Mouse (Mus musculus): ENCODE measurements at regions not wholly inside any gene's neighbourhood (a gene's known extent, or its start where the extent isn't known, plus 50 kb on each side); places are given as distances from the start of the nearest gene placed in this dataset.

DNA sequence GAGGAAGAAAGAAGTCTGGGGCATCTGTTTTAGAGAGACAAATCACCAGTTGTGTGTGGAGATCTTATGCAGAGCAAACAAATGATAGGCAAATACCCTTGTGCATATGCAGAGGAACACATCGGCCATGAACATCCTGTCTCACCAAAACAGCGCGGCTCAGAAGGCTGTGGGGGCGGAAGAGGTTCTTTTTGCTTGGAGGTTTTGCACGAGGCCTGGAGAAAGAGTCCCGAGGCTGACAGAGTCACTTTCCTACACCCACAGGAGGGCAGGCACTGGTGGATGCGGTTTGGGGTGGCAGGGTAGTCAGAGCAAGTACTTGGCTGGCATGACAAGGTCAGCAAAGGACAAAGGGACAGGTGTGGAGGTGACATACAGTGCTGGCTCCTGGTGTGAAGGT, 77.4 kb upstream of the Zfp831 start:
- Histone ChIP-seq H3K4me1 (ENCODE audit: control insufficient read depth, insufficient read depth, low read length) (peaks cover 13% of the 10 kb centered on the region), H3K27ac (replicated peaks; ENCODE audit: low read depth, low read length) (no peak overlapping the region), H3K9me3 (ENCODE audit: control insufficient read depth, low read length) (no peaks in the 10 kb centered on the region), H3K4me3 (replicated peaks; ENCODE audit: low read depth, low read length) (no peak overlapping the region), H3K36me3 (ENCODE audit: control insufficient read depth, insufficient read depth, low read length) (no peaks in the 10 kb centered on the region), H3K9ac (replicated peaks; ENCODE audit: low read length) (no peak overlapping the region), H3K4me2 (ENCODE audit: low read length) (no peak overlapping the region), H3K27me3 (ENCODE audit: control insufficient read depth, insufficient read depth, low read length) (no peaks in the 10 kb centered on the region)
- ATAC-seq (ENCODE audit: low FRiP score, low TSS enrichment) (no peak), DNase-seq (no peak)
- WGBS: 85% methylated on average over 7 of the region's 7 CpGs

DNA sequence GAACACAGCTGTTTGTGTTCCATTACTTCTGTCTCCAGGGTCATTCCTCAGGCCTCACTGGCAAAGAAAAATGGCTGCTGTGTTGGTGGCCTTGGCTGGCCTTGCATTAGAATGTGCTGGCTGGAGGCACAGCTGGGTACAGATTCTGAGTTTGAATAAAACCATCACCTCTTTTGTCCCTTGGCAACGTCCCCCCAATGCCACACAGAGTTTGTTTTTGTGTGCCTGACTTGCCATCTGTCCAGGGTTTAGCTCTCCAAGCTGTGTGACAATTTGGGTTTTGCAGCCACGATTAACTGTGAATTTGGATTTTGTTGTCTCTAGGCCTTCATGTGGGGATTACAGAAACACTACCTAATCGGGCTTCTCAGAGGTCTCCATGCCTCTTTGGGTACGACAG, 76.6 kb upstream of the Zfp831 start:
- Histone ChIP-seq H3K27me3 (ENCODE audit: control insufficient read depth, insufficient read depth, low read length) (no peaks in the 10 kb centered on the region), H3K9me3 (ENCODE audit: control insufficient read depth, low read length) (no peaks in the 10 kb centered on the region), H3K9ac (replicated peaks; ENCODE audit: low read length) (no peak overlapping the region), H3K4me2 (ENCODE audit: low read length) (no peak overlapping the region), H3K4me3 (replicated peaks; ENCODE audit: low read depth, low read length) (no peak overlapping the region), H3K36me3 (ENCODE audit: control insufficient read depth, insufficient read depth, low read length) (no peaks in the 10 kb centered on the region), H3K4me1 (ENCODE audit: control insufficient read depth, insufficient read depth, low read length) (peaks cover 13% of the 10 kb centered on the region), H3K27ac (replicated peaks; ENCODE audit: low read depth, low read length) (no peak overlapping the region)
- ATAC-seq (ENCODE audit: low FRiP score, low TSS enrichment): no peak
- WGBS: 54% methylated on average over 4 of the region's 4 CpGs
- DNase-seq: no peak

DNA sequence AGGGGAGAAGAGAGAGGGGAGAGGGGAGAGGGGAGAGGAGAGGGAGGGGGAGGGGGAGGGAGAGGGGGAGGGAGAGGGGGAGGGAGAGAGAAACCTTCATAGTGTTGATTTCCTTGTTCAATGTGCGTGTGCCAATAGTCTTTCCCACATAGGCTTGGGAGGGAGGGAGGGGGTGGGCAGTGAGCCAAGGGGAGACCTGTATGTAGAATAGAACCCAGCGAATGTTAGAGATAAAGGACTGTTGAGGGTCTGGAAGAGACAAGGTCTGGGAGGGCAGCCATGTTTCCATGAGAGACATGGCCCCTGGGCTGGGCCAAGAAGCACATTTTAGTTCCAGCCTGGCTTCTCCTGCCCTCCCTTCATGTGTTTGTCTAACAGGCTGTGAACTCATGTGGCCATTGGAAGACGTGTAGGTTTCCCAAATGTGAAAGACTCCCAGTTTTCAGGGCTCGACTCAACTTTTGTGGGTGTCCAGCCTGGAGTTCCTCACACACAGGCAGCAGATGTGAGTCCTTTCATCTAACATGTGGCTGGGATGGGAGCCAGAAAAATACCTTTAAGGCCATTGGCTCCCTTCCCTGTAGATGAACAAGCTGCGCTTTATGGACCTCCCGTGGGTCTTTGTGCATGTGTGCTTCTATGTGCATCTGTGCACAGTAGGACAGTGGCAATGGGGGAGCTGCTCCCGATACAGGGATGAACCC, 68.4 kb upstream of the Zfp831 start:
- WGBS: 81% methylated on average over 7 of the region's 7 CpGs

DNA sequence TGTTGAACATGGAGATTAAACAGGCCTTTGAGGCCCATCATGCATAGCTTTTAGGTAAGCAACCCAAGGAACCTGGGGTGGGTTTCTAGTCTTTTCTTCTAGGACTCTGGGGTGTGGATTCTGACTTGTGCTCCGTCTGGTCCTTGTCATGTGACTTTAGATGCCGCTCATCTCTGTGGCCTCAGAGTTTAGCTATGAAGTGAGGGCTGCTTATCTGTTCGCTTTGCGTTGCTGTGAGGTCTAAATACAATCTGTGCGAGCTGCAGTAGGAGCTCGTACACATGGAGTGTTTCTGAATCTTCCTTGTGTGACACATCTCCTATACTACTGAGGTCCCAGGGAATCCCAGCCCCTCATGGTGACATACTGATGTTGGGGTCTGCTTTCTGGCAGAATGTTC, 67.8 kb upstream of the Zfp831 start:
- no peak for DNase-seq
- Histone ChIP-seq H3K27ac (replicated peaks; ENCODE audit: low read depth, low read length) (no peak overlapping the region), H3K9ac (replicated peaks; ENCODE audit: low read length) (no peak overlapping the region), H3K4me2 (ENCODE audit: low read length) (no peak overlapping the region), H3K9me3 (ENCODE audit: control insufficient read depth, low read length) (no peaks in the 10 kb centered on the region), H3K36me3 (ENCODE audit: control insufficient read depth, insufficient read depth, low read length) (no peaks in the 10 kb centered on the region), H3K4me3 (replicated peaks; ENCODE audit: low read depth, low read length) (no peak overlapping the region), H3K27me3 (ENCODE audit: control insufficient read depth, insufficient read depth, low read length) (no peaks in the 10 kb centered on the region), H3K4me1 (ENCODE audit: control insufficient read depth, insufficient read depth, low read length) (no peaks in the 10 kb centered on the region)
- 93% methylated on average over 6 of the region's 6 CpGs for WGBS
- no peak for ATAC-seq (ENCODE audit: low FRiP score, low TSS enrichment)

More for the DNA sequence above, 68.4 kb upstream of the Zfp831 start:
- H3K27ac ChIP-seq (replicated peaks; ENCODE audit: low read depth, low read length): no peak overlapping the region
- DNase-seq (no peak), ATAC-seq (ENCODE audit: low FRiP score, low TSS enrichment) (no peak)
- H3K36me3 ChIP-seq (ENCODE audit: control insufficient read depth, insufficient read depth, low read length): no peaks in the 10 kb centered on the region
- H3K4me2 ChIP-seq (ENCODE audit: low read length): no peak overlapping the region
- H3K4me1 ChIP-seq (ENCODE audit: control insufficient read depth, insufficient read depth, low read length): no peaks in the 10 kb centered on the region
- no peaks in the 10 kb centered on the region for H3K27me3 ChIP-seq (ENCODE audit: control insufficient read depth, insufficient read depth, low read length)
- no peak overlapping the region for H3K4me3 ChIP-seq (replicated peaks; ENCODE audit: low read depth, low read length)
- no peaks in the 10 kb centered on the region for H3K9me3 ChIP-seq (ENCODE audit: control insufficient read depth, low read length)
- H3K9ac ChIP-seq (replicated peaks; ENCODE audit: low read length): no peak overlapping the region

DNA sequence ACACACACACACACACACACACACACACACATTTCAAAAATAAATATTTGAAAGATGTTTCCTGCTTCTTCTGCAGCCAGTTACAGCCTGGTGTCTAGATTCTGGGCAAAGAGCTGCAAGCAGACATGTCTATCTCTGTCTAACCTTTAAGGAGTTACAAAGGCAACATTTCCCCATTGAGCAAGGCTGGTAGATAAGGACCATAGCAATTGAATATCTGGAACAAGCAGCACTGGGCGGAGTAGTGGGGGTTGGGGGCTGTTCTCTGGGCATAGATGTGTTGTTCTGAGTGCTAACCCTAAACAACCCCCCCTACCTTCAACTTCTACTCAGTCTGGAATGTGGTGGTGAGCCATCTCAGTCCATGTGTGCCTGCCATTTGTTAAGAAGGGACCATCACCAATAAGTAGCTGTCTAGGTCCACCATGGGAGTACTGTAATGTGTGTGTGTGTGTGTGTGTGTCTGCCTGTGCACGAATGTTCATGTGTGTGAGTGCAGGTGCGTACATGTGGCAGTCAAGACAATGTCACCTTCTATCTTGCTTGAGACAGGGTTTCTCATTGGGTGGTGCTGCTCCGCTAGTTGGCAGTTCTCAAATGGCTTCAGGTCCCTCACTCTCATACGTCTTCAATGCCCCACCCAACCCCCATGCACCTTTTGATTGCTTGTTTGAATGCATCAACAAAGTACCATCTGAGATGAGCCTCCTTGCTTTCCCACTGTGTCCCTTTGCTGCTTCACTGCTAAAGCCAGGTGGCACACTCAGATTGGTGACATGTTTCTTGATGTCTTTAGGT, 62.2 kb upstream of the Zfp831 start:
- Histone ChIP-seq H3K4me1 (ENCODE audit: control insufficient read depth, insufficient read depth, low read length) (no peaks in the 10 kb centered on the region), H3K27me3 (ENCODE audit: control insufficient read depth, insufficient read depth, low read length) (no peaks in the 10 kb centered on the region), H3K4me2 (ENCODE audit: low read length) (no peak overlapping the region), H3K9me3 (ENCODE audit: control insufficient read depth, low read length) (no peaks in the 10 kb centered on the region), H3K27ac (replicated peaks; ENCODE audit: low read depth, low read length) (no peak overlapping the region), H3K4me3 (replicated peaks; ENCODE audit: low read depth, low read length) (no peak overlapping the region), H3K9ac (replicated peaks; ENCODE audit: low read length) (no peak overlapping the region), H3K36me3 (ENCODE audit: control insufficient read depth, insufficient read depth, low read length) (no peaks in the 10 kb centered on the region)
- no peak for DNase-seq
- WGBS: 83% methylated on average over 5 of the region's 5 CpGs
- no peak for ATAC-seq (ENCODE audit: low FRiP score, low TSS enrichment)

DNA sequence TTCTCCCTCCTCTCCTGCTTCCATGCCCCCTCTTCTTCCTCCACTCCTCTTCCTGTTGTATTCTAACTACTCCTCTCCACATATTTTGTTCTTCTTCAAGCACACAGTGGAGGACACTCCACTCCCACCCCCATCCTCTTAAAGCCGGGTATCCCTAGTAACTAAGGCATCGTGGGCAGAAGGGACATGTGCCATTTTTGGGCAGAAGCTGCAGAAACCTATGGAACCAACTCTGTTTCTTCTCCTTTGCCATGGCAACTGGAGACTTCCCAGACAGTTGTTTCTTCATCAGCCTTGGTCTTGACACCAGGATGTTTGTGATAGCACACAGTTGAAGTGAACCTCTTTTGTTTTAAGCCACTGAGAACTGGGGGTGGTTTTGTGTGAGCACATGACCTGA, 59.1 kb upstream of the Zfp831 start:
- ATAC-seq (ENCODE audit: low FRiP score, low TSS enrichment) (no peak), DNase-seq (no peak)
- Histone ChIP-seq H3K27ac (replicated peaks; ENCODE audit: low read depth, low read length) (no peak overlapping the region), H3K27me3 (ENCODE audit: control insufficient read depth, insufficient read depth, low read length) (no peaks in the 10 kb centered on the region), H3K4me2 (ENCODE audit: low read length) (no peak overlapping the region), H3K4me1 (ENCODE audit: control insufficient read depth, insufficient read depth, low read length) (no peaks in the 10 kb centered on the region), H3K36me3 (ENCODE audit: control insufficient read depth, insufficient read depth, low read length) (no peaks in the 10 kb centered on the region), H3K9ac (replicated peaks; ENCODE audit: low read length) (no peak overlapping the region), H3K9me3 (ENCODE audit: control insufficient read depth, low read length) (no peaks in the 10 kb centered on the region), H3K4me3 (replicated peaks; ENCODE audit: low read depth, low read length) (no peak overlapping the region)
- 85% methylated on average over 2 of the region's 2 CpGs for WGBS

All from midbrain, embryonic 14.5 days (tissue).